Mouse (Mus musculus) intestine, embryonic 14.5 days (tissue): Measurements from ENCODE around the gene Bola1. TPM values are rescaled to one million over a fixed set of nuclear protein-coding genes. Genes with fewer than 3 reads are reported as not detected.
"Not testable (repeated sequence)": the region's sequence is repeated elsewhere in the genome, so short reads cannot be mapped to it uniquely, and the experiment has no call there.

Source experiments
- ATAC-seq: fragments of 200-750 bp; cut with Nextera tagmentation; replicated peaks from 2 replicates; pipeline ENCODE4 v1.8.0; 2017; ENCODE audit warnings: low read depth, moderate number of reproducible peaks, moderate TSS enrichment, moderate library complexity; ENCODE audit not compliant: low FRiP score, low TSS enrichment
- DNase-seq: peaks from one replicate; pipeline ENCODE4 v3.0.0-alpha.2; 2018; ENCODE audit warnings: low spot score
- H3K27ac ChIP-seq: fragments of 300-500 bp; sonication (generic); 2 replicates; pipeline ENCODE4 v1.5.1; 2014; ENCODE audit warnings: low read depth, mild to moderate bottlenecking, control low read depth
- H3K27me3 ChIP-seq: fragments of 300-500 bp; sonication (generic); replicated peaks from 2 replicates; pipeline ENCODE4 v1.6.1; 2014; ENCODE audit warnings: low read length, control low read depth; ENCODE audit not compliant: control insufficient read depth, insufficient read depth
- H3K36me3 ChIP-seq: fragments of 300-500 bp; sonication (generic); 2 replicates; pipeline ENCODE4 v1.6.1; 2014; ENCODE audit warnings: low read length, control low read depth; ENCODE audit not compliant: control insufficient read depth, insufficient read depth
- H3K4me1 ChIP-seq: fragments of 300-500 bp; sonication (generic); replicated peaks from 2 replicates; pipeline ENCODE4 v1.6.1; 2014; ENCODE audit warnings: low read length, control low read depth, mixed read lengths; ENCODE audit not compliant: control insufficient read depth, insufficient read depth
- H3K4me2 ChIP-seq: fragments of 300-500 bp; sonication (generic); 2 replicates; pipeline ENCODE4 v1.6.1; 2014; ENCODE audit warnings: low read length
- H3K4me3 ChIP-seq: fragments of 300-500 bp; sonication (generic); 2 replicates; pipeline ENCODE4 v1.5.1; 2014; ENCODE audit warnings: low read depth, low read length, control low read depth, mixed read lengths
- H3K9ac ChIP-seq: fragments of 300-500 bp; sonication (generic); 2 replicates; pipeline ENCODE4 v1.6.1; 2014; ENCODE audit warnings: mild to moderate bottlenecking, low read length
- H3K9me3 ChIP-seq: fragments of 300-500 bp; sonication (generic); 2 replicates; pipeline ENCODE4 v1.6.1; 2016; ENCODE audit warnings: low read length, control low read depth; ENCODE audit not compliant: control insufficient read depth
- WGBS: fragments of 180-500 bp; shearing (Covaris S2); extraction: QIAGEN DNeasy Blood & Tissue Kit; methylation state at CpG from one replicate; pipeline ENCODE4 v1.1.7; 2014; 5-methylcytosine and 5-hydroxymethylcytosine counted together
- polyA plus RNA-seq: library from polyadenylated mRNA; unstranded; fragments of >200 nt; fragmentation: Nextera tagmentation; extraction: Ambion mirVana; gene quantifications from 2 replicates; pipeline ENCODE4 v1.2.1, GENCODE M21; 2014

The Bola1 gene
- polyA plus RNA-seq, 1 experiment from 2014 or later, result 79.5 TPM

- H3K27ac ChIP-seq, result no peak overlapping the region
- H3K36me3 ChIP-seq, result no peaks in the 10 kb centered on the region
- no peaks in the 10 kb centered on the region for H3K9me3 ChIP-seq
- H3K4me2 ChIP-seq, result peak overlapping the region; percentile 59
- H3K4me1 ChIP-seq, result peaks cover 12% of the 10 kb centered on the region; the same call in 1 of the 2 replicates
- ATAC-seq, result no peak
- WGBS, result 90% methylated on average over 4 of the region's 4 CpGs
- DNase-seq, result no peak
- H3K9ac ChIP-seq, result no peak overlapping the region
- no peaks in the 10 kb centered on the region for H3K27me3 ChIP-seq
- no peak overlapping the region for H3K4me3 ChIP-seq
These were observed 3.3 kb upstream of the Bola1 start for GRCm38 (mm10) chr3:96222774-96223173.

GRCm38 (mm10) chr3:96221640-96222038 is 2.1 kb upstream of the Bola1 start:
- 22% methylated on average over 9 of the region's 9 CpGs for WGBS
- DNase-seq, result peak; percentile 71
- H3K36me3 ChIP-seq, result no peaks in the 10 kb centered on the region
- peak overlapping the region; percentile 97 for H3K9ac ChIP-seq
- H3K27me3 ChIP-seq, result no peaks in the 10 kb centered on the region
- no peak for ATAC-seq
- peaks cover 12% of the 10 kb centered on the region; the same call in 1 of the 2 replicates for H3K4me1 ChIP-seq
- peak overlapping the region; percentile 69 for H3K4me3 ChIP-seq
- H3K27ac ChIP-seq, result peak overlapping the region; percentile 98
- H3K4me2 ChIP-seq, result peak overlapping the region; percentile 59
- H3K9me3 ChIP-seq, result no peaks in the 10 kb centered on the region

- WGBS, result under 1% methylated on average over 43 of the region's 43 CpGs
- H3K9ac ChIP-seq, result peak within 1 kb of the TSS; percentile 97
These were observed 1.5 kb upstream of the Bola1 start, which contains the start of the genes Hist2h2ac and Hist2h2be for GRCm38 (mm10) chr3:96220765-96221639. Gene Hist2h2ac (minus strand): TSS chr3:96220880. Gene Hist2h2be (plus strand): TSS chr3:96221119.

DNA sequence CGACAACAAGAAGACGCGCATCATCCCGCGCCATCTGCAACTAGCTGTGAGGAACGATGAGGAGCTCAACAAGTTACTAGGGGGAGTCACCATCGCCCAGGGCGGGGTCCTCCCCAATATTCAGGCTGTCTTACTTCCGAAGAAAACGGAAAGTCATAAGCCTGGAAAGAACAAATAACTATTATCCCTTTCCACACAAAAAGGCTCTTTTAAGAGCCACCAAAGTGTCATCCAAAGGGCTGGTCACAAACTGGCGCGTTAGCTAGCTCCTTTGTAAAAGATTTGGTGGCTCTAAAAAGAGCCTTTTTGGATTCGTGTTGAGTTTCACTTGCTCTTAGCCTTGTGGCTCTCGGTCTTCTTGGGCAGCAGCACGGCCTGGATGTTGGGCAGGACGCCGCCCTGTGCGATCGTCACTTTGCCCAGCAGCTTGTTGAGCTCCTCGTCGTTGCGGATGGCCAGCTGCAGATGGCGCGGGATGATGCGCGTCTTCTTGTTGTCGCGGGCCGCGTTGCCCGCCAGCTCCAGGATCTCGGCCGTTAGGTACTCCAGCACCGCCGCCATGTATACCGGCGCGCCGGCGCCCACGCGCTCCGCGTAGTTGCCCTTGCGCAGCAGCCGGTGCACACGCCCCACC is 739 bp upstream of the Bola1 start:
- Histone ChIP-seq H3K4me1 (peaks cover 12% of the 10 kb centered on the region; the same call in 1 of the 2 replicates), H3K27ac (peak overlapping the region; percentile 98), H3K4me3 (peak overlapping the region; percentile 69), H3K9ac (peak overlapping the region; percentile 97), H3K4me2 (peak overlapping the region; percentile 59)
- ATAC-seq (0 out of 2 replicates have a peak, but pooled peaks have one; percentile 7), DNase-seq (peak; percentile 88)
- H3K36me3 ChIP-seq, H3K9me3 ChIP-seq, H3K27me3 ChIP-seq: not testable (repeated sequence)
- WGBS, result 0% methylated on average over 24 of the region's 47 CpGs

More at GRCm38 (mm10) chr3:96220765-96221639, 1.5 kb upstream of the Bola1 start, which contains the start of the genes Hist2h2ac and Hist2h2be:
- Histone ChIP-seq H3K4me1 (peaks cover 12% of the 10 kb centered on the region; the same call in 1 of the 2 replicates), H3K4me3 (peak within 1 kb of the TSS; percentile 69), H3K4me2 (peak within 1 kb of the TSS; percentile 59), H3K36me3 (no peaks in the 10 kb centered on the region), H3K27ac (peak within 1 kb of the TSS; percentile 98), H3K27me3 (no peaks in the 10 kb centered on the region), H3K9me3 (no peaks in the 10 kb centered on the region)
- peak; percentile 87 for ATAC-seq
- DNase-seq, result peak; percentile 91

DNA sequence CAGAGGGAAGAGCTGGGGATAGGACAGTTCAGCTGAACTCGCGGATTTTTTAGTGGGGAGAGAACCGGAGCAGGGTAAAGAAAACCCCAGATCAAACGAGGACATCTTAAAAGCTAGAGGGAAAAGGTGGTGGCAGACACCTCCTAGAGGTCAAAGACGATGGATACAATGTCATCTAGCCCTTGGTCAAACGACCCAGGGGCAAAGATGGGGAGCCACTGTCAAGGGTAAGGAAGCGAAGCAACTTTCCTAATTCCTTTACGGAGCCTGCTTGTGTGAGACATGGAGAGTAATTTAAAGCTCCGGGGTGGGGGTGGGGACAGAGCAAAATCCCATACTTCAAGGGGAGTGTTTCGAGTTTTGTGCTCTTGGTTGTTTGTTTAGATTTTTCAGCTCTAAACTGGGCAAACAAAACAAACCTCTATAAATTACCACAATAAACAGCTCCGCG is 293 bp downstream of the Bola1 start:
- H3K4me2 ChIP-seq, result peak overlapping the region; percentile 59
- peak overlapping the region; percentile 98 for H3K27ac ChIP-seq
- ATAC-seq (peak; percentile 28), DNase-seq (peak; percentile 77)
- no peaks in the 10 kb centered on the region for H3K27me3 ChIP-seq
- H3K9ac ChIP-seq, result peak overlapping the region; percentile 97
- no peaks in the 10 kb centered on the region for H3K36me3 ChIP-seq
- peaks cover 12% of the 10 kb centered on the region; the same call in 1 of the 2 replicates for H3K4me1 ChIP-seq
- no peaks in the 10 kb centered on the region for H3K9me3 ChIP-seq
- peak overlapping the region; percentile 69 for H3K4me3 ChIP-seq
- WGBS, result 0% methylated on average over 12 of the region's 12 CpGs

DNA sequence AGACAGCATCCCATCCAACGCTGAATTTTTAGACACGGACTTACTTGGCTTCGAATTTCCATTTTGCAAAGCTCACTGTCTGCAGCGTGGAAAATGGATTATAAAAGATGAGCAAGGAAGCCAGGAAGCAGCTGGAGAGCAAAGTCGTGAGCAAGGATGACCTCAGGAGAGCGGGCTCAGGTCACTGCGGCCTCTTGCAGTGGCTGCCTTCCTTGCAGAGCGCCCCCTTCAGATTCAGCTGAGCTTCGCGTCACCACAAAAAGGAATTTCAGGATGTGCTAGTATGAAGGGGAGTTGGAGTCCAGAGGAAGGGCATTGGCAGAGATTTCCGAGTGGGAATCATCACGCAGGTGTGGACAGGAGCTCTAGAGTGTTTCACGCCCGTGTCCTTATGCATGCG is 10.3 kb downstream of the Bola1 start:
- Histone ChIP-seq H3K9me3 (no peaks in the 10 kb centered on the region), H3K9ac (no peak overlapping the region), H3K27me3 (no peaks in the 10 kb centered on the region), H3K27ac (no peak overlapping the region), H3K4me2 (no peak overlapping the region), H3K4me3 (no peak overlapping the region), H3K36me3 (no peaks in the 10 kb centered on the region), H3K4me1 (no peaks in the 10 kb centered on the region)
- 25% methylated on average over 15 of the region's 15 CpGs for WGBS
- no peak for ATAC-seq
- DNase-seq, result no peak

DNA sequence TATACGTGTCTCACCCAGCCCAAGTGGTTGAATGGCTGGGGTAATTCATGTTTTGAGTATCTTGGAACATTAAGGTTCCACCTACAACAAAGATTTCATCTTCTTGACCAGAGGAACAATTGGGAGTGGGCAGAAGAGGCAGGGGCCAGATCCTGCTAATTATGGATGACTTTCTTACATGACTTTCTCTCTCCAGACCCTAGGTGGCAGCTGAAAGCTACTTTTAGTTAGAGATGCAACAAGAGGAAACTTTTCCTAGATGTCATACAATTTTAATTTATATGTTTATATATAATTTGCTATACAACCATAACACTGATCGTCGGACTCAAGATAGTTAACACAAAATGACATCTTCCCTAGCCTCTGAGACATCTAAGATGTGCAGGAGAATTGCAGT is 11.7 kb downstream of the Bola1 start:
- WGBS, result 72% methylated on average over 3 of the region's 3 CpGs
- H3K9me3 ChIP-seq, result no peaks in the 10 kb centered on the region

GRCm38 (mm10) chr3:96199731-96200130 is 19.8 kb downstream of the Bola1 start:
- Histone ChIP-seq H3K27ac (no peak overlapping the region), H3K4me3 (no peak overlapping the region), H3K9me3 (no peaks in the 10 kb centered on the region), H3K4me2 (no peak overlapping the region), H3K36me3 (no peaks in the 10 kb centered on the region), H3K27me3 (no peaks in the 10 kb centered on the region), H3K4me1 (peaks cover 12% of the 10 kb centered on the region), H3K9ac (no peak overlapping the region)
- DNase-seq (no peak), ATAC-seq (no peak)
- 49% methylated on average over 2 of the region's 2 CpGs for WGBS

More for the DNA sequence above, 11.7 kb downstream of the Bola1 start:
- Histone ChIP-seq H3K36me3 (no peaks in the 10 kb centered on the region), H3K27me3 (no peaks in the 10 kb centered on the region), H3K4me3 (no peak overlapping the region), H3K4me1 (no peaks in the 10 kb centered on the region), H3K4me2 (no peak overlapping the region), H3K9ac (no peak overlapping the region), H3K27ac (no peak overlapping the region)
- no peak for DNase-seq
- ATAC-seq, result no peak
